Mouse (Mus musculus): ENCODE measurements around the gene Gm3285. TPM values are rescaled to one million over a fixed set of nuclear protein-coding genes. Genes with fewer than 3 reads are reported as not detected.
A peak's percentile ranks its signal among the peaks of the same experiment; 100 is the strongest.

The Gm3285 gene
- total RNA-seq (2015; ENCODE audit: low replicate concordance) (not detected in 2 replicates), total RNA-seq (2017; ENCODE audit: low replicate concordance) (not detected in 2 replicates)

- no peak for ATAC-seq (replicated peaks; ENCODE audit: low FRiP score, poor library complexity, severe bottlenecking)
Measured at GRCm38 (mm10) chr10:77861675-77862074, at the start of gene Gm3285. Gene Gm3285, plus strand, starts transcription at chr10:77861975.

DNA sequence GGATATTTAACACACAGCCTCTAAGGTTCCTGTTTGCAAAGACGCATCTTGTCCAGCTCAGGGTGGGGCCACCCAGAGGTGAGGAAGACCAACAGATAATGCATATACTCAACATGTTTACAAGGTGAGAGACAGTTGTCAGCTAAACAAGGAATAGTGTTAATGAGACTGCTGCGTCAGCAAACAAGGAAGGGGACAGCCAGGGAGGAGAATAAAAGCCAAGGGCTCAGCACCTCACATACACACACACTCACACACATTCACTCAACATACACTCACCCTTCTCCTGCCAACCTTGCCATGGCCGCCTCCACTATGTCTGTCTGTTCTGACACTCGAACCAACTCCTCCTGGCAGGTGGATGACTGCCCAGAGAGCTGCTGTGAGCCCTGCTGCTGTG lies 47.4 kb upstream of the Gm3285 start, which contains the start of gene Gm2696:
Gene Gm2696 (plus strand): TSS at position 301 of the 400 bp plus-strand sequence.
- ATAC-seq (replicated peaks; ENCODE audit: low FRiP score, poor library complexity, severe bottlenecking), result no peak

DNA sequence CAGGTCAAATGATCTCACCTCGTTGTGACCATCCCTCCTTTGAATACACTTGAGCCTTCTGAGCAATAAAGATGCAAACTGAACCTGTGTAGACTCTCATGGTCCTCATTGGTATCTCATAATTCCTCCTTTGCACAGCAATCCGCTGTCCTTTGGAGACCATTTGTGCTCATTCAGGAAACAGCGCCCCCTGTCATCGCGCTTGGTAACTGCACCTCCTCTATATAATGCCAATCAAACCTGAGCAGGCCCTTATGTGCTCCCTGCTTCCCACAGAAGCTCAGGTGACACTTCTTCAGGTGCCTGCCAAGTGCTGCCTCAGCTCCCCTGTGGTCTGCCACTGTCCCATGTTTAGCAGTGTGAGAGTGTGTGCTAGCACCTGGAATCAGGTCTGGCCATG lies 46.3 kb upstream of the Gm3285 start:
- ATAC-seq (replicated peaks; ENCODE audit: low FRiP score, poor library complexity, severe bottlenecking), result no peak

- no peak for ATAC-seq (replicated peaks; ENCODE audit: low FRiP score, poor library complexity, severe bottlenecking)
Measured at GRCm38 (mm10) chr10:77818523-77818922, 43.3 kb upstream of the Gm3285 start.

DNA sequence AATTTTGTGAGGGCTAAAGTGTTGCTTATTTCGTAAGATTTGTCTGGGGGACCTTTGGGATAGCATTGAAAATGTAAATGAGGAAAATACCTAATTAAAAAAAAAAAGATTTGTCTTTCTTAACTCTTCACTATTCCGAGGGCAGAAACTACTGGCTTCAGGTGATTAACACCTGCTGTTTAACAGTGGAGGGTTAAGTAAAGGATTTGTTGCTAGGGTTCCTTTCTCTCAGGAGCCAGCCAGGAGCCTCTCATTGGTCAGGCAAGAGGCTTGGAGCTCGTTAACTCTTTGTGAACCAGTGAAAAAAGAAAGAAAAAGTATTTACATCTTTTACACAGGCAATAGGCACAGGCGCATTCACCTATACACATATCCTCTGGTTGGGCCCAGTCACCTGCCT lies 42.6 kb upstream of the Gm3285 start:
- ATAC-seq (replicated peaks; ENCODE audit: low FRiP score, poor library complexity, severe bottlenecking), result no peak

- ATAC-seq (replicated peaks; ENCODE audit: low FRiP score, poor library complexity, severe bottlenecking), result no peak
Measured at GRCm38 (mm10) chr10:77826951-77827350, 34.8 kb upstream of the Gm3285 start, which contains the start of gene Krtap10-4. Gene Krtap10-4, minus strand, starts transcription at chr10:77827095.

GRCm38 (mm10) chr10:77835647-77836046 lies 26.1 kb upstream of the Gm3285 start, which contains the start of gene Krtap10-10:
Gene Krtap10-10, plus strand, starts transcription at chr10:77835947.
- no peak for ATAC-seq (replicated peaks; ENCODE audit: low FRiP score, poor library complexity, severe bottlenecking)

- ATAC-seq (replicated peaks; ENCODE audit: low FRiP score, poor library complexity, severe bottlenecking), result no peak
Measured at GRCm38 (mm10) chr10:77839006-77839405, 22.8 kb upstream of the Gm3285 start.

- no peak for ATAC-seq (replicated peaks; ENCODE audit: low FRiP score, poor library complexity, severe bottlenecking)
Measured at GRCm38 (mm10) chr10:77846503-77846902, 15.3 kb upstream of the Gm3285 start, which contains the start of gene Gm36176. Gene Gm36176, plus strand, starts transcription at chr10:77846803.

DNA sequence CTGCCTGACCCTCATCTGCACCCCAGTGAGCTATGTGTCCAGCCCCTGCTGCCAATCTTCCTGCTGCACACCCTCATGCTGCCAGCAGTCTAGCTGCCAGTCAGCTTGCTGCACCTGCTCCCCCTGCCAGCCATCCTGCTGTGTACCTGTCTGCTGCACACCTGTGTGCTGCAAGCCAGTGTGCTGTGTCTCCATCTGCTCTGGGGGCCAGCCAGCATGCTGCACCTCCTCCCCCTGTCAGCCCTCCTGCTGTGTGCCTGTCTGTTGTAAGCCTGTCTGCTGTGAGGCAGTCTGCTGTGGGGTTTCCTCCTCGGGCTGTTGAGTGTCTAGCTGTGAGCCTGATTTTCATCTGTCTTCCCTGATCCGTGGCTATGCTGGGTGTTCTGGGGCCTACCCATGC lies 14.8 kb upstream of the Gm3285 start:
- ATAC-seq (replicated peaks; ENCODE audit: low FRiP score, poor library complexity, severe bottlenecking), result no peak

- ATAC-seq (replicated peaks; ENCODE audit: low FRiP score, poor library complexity, severe bottlenecking), result 0 out of 2 replicates have a peak, but pooled peaks have one; percentile 19
Measured at GRCm38 (mm10) chr10:77847538-77847937, 14.2 kb upstream of the Gm3285 start.

- no peak for ATAC-seq (replicated peaks; ENCODE audit: low FRiP score, poor library complexity, severe bottlenecking)
Measured at GRCm38 (mm10) chr10:77852559-77852958, 9.2 kb upstream of the Gm3285 start, which contains the start of gene Gm10318. Gene Gm10318, plus strand, starts transcription at chr10:77852859.

DNA sequence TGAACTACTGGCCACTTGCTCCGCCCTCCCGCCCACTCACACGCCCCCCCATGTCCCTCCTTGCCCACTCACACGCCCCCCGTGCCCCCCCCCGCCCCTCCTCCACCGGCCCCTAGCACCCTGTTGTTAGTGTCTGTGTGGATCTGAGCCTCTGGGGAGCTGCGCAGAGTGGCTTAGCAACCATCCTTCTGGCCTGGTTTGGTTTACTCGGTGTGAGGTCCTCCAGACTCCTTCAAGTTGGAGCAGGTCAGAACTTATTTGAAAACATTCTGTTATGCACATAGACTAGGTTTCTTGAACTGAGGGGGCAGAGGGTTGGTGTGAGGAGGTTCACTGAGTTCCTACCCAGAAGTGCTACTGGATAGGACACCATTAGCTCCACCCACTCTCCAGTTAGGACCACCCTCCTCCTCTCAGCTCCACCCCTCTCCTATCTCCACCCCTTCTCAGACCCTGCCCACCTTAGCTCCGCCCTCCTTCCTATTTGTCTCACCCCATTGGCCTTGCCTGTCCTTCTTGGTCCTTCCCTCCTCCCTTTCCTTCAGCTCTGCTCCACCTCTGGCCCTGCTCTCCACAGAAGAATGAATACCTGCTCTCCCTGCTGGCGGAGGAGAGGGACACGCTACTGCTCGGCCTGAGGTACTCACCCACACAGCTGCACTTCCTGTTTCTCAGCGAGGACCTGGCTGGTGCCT lies 2.4 kb downstream of the Gm3285 start:
- 0 out of 2 replicates have a peak, but pooled peaks have one; percentile 33 for ATAC-seq (replicated peaks; ENCODE audit: low FRiP score, poor library complexity, severe bottlenecking)

- no peak for ATAC-seq (replicated peaks; ENCODE audit: low FRiP score, poor library complexity, severe bottlenecking)
Measured at GRCm38 (mm10) chr10:77864762-77865143, 3.0 kb downstream of the Gm3285 start.

DNA sequence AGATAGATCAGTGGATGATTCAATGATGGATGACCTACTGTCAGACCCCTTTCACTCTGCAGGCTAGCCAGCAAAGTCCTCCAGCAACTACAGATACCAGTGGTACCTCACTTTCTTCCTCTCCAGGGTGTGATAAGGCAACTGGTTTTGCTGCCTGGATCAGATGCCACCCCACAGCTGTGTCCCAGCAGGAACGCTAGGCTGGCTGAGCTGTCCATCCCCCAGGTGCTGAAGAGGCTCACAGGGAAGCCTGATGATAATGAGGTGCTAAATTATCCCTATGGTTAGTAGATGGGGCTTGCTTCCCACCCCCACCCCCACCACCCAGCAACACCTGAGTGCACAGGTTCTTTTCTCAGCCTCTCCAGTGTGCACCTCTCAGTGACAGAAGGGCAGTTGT lies 5.8 kb downstream of the Gm3285 start:
- ATAC-seq (replicated peaks; ENCODE audit: low FRiP score, poor library complexity, severe bottlenecking), result no peak

DNA sequence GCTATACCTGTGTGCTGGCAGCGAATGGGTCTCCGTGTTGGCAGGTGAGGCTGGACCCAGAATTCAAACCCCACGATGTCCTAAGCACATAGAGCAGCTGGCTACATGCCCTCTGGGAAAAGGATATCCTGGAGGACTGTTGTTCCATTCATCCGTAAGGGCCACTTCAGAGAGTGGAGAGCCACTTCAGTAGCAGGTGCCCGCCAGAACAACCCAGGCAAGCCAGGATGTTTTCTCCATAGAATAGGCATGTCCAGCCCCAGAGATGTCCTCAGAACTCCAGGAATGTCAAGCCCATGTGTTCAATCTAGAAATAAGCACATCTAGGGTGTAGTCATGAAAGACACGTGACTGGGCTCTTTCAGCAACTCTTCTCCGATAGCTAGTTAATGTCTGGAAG lies 7.9 kb downstream of the Gm3285 start:
- no peak for ATAC-seq (replicated peaks; ENCODE audit: low FRiP score, poor library complexity, severe bottlenecking)

DNA sequence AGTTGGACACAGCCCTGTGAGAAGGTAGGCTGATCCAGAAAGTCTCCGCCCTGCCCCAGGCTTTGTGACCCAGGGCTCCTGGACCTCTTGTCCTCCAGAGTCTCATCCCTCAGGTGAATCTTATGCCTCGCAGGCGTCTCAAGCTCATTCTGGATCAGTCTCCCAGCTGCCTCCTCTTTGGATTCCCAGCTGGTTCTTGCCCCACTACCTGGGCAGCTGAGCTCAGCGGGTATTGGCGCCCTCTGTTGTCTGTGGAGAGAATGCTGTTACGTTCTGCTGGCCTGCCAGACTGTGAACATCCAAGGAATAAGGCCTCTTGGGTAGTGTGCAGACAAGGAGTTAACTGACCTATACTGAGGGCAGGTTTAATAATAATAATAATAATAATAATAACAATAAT lies 17.2 kb downstream of the Gm3285 start:
- ATAC-seq (replicated peaks; ENCODE audit: low FRiP score, poor library complexity, severe bottlenecking), result no peak

- ATAC-seq (replicated peaks; ENCODE audit: low FRiP score, poor library complexity, severe bottlenecking), result no peak
Measured at GRCm38 (mm10) chr10:77880305-77880704, 18.5 kb downstream of the Gm3285 start.

GRCm38 (mm10) chr10:77882553-77882952 lies 20.8 kb downstream of the Gm3285 start:
- ATAC-seq (replicated peaks; ENCODE audit: low FRiP score, poor library complexity, severe bottlenecking), result no peak

DNA sequence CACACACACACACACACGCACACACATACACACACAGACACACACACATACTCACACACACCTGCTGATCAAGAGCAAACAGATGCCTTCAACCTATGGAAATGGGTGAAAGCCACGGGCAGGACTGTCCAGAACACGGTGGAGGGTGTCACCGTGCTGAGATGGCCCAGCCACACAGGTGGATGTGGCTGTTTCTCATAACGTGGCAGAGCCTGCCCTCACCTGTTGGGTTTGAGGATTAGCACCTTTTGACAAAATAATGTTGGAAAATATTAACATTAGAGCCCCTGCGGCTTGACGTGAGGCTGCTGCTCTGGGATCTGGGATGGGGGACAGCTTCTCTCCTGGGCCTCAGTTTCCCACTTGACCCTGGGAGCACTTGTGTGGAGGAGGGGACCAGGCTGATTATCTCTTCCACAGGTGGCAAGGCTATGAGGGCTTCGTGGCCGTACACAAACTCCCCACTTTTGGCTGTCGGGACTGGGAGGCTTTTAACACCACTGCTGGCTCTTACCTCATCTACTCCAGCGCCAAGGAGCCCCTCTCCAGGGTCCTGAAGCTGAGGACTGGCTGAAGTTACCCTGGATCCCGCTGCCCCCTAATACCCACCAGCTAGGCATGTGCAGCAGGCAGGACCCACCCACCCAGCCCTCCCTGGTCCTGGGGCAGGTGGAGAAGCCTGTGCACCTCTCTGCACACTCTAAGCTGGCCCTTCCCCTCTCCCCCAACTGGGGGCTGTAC lies 24.4 kb downstream of the Gm3285 start:
- no peak for ATAC-seq (replicated peaks; ENCODE audit: low FRiP score, poor library complexity, severe bottlenecking)

Data from erythroid progenitor cell, adult 5-6 weeks (primary cell).